Mouse (Mus musculus) cerebellum, adult 2 months (tissue): ENCODE data around the gene Kif17. TPM values are rescaled to one million over a fixed set of nuclear protein-coding genes. Genes with fewer than 3 reads are reported as not detected.

Experiments used
- DNase-seq, 2 experiments: peaks; one replicate each; pipeline ENCODE4 v3.0.0; 2021
- H3K27ac ChIP-seq: fragments of 200-500 bp; 2 replicates; pipeline ENCODE4 v1.5.1; 2012; ENCODE audit warnings: low read length, control low read depth, inconsistent platforms; ENCODE audit not compliant: insufficient read depth
- H3K27me3 ChIP-seq: fragments of 200-500 bp; 2 replicates; pipeline ENCODE4 v1.6.1; 2012; ENCODE audit warnings: inconsistent platforms, mild to moderate bottlenecking, low read length, moderate library complexity; ENCODE audit not compliant: control insufficient read depth, insufficient read depth
- H3K4me1 ChIP-seq: fragments of 200-500 bp; 2 replicates; pipeline ENCODE4 v1.6.1; 2011; ENCODE audit warnings: low read length; ENCODE audit not compliant: control insufficient read depth, insufficient read depth
- H3K4me3 ChIP-seq: fragments of 200-500 bp; replicated peaks from 2 replicates; pipeline ENCODE3; 2011; ENCODE audit warnings: mild to moderate bottlenecking, low read depth, low read length, control low read depth; ENCODE audit not compliant: insufficient read depth
- CTCF ChIP-seq: fragments of 200-500 bp; IDR thresholded peaks from 2 replicates; pipeline ENCODE4 v1.5.1; 2011; ENCODE audit warnings: low read depth, mild to moderate bottlenecking, control low read depth, low read length, moderate library complexity, borderline replicate concordance; ENCODE audit not compliant: insufficient read depth
- POLR2A ChIP-seq: fragments of 200-500 bp; IDR thresholded peaks from 2 replicates; pipeline ENCODE4 v1.6.1; 2011; ENCODE audit warnings: low read length, control low read depth, borderline replicate concordance; ENCODE audit not compliant: insufficient read depth
- WGBS: fragments of 180-500 bp; shearing (Covaris S2); methylation state at CpG from one replicate; pipeline ENCODE4 v1.1.7; 2018; 5-methylcytosine and 5-hydroxymethylcytosine counted together
- polyA plus RNA-seq: library from polyadenylated mRNA; depleted of rRNA; stranded (reverse); fragments of >200 nt; gene quantifications from 2 replicates; pipeline ENCODE4 v1.2.3, GENCODE M21; 2012; rRNA removed

The Kif17 gene
- polyA plus RNA-seq, 1 experiment = 12.7 TPM

GRCm38 (mm10) chr4:138347280-138347679 lies 97.0 kb downstream of the Kif17 start:
- WGBS = 61% methylated on average over 1 of the region's 1 CpGs
- peaks cover 16% of the 10 kb centered on the region for H3K4me1 ChIP-seq
- H3K27ac ChIP-seq = no peak overlapping the region
- H3K4me3 ChIP-seq = no peak overlapping the region
- TF ChIP-seq CTCF (no peak), POLR2A (no peak)
- DNase-seq = no peak
- H3K27me3 ChIP-seq = no peaks in the 10 kb centered on the region

- TF ChIP-seq CTCF = no peak
- no peak for TF ChIP-seq POLR2A
- no peak for DNase-seq
- 67% methylated on average over 7 of the region's 7 CpGs for WGBS
- H3K27ac ChIP-seq = no peak overlapping the region
- no peak overlapping the region for H3K4me3 ChIP-seq
- H3K4me1 ChIP-seq = peaks cover 7% of the 10 kb centered on the region
- no peaks in the 10 kb centered on the region for H3K27me3 ChIP-seq
These were observed 98.5 kb downstream of the Kif17 start for GRCm38 (mm10) chr4:138348716-138349115.

Other genes starting within 250 kb of the Kif17 start
- gene Hp1bp3, start 34.1 kb upstream of the Kif17 start, polyA plus RNA-seq = 163 and 170 TPM in 2 replicates
- gene Sh2d5, start within 50 bp of the Kif17 start, polyA plus RNA-seq = 38.9 and 40.8 TPM in 2 replicates
- gene Ddost, start 54.3 kb downstream of the Kif17 start, polyA plus RNA-seq = 98.3 and 101 TPM in 2 replicates
- gene Pink1, start 75.9 kb downstream of the Kif17 start, polyA plus RNA-seq = 404 and 437 TPM in 2 replicates
- 12.6 and 15.4 TPM in 2 replicates for gene Cda, start 117.6 kb downstream of the Kif17 start, polyA plus RNA-seq
- 12.4 and 15.0 TPM in 2 replicates for gene Fam43b, start 146.1 kb downstream of the Kif17 start, polyA plus RNA-seq
- gene Mul1, start 184.2 kb downstream of the Kif17 start, polyA plus RNA-seq = 40.9 and 45.3 TPM in 2 replicates
- 99.0 and 109 TPM in 2 replicates for gene Camk2n1, start 203.9 kb downstream of the Kif17 start, polyA plus RNA-seq